Mouse (Mus musculus) cortical plate, adult 2 months (tissue): Measurements from ENCODE around the gene Gys1.

Experiments used
- CTCF ChIP-seq: fragments of 200-500 bp; IDR thresholded peaks from 2 replicates; pipeline ENCODE4 v1.5.1; 2011; ENCODE audit warnings: mild to moderate bottlenecking, control low read depth, low read length; ENCODE audit not compliant: insufficient read depth; ENCODE audit errors: extremely low read depth
- POLR2A ChIP-seq: fragments of 200-500 bp; IDR thresholded peaks from 2 replicates; pipeline ENCODE4 v1.6.1; 2011; ENCODE audit warnings: mild to moderate bottlenecking, low read length, control low read depth; ENCODE audit not compliant: insufficient read depth; ENCODE audit errors: extremely low read depth

DNA sequence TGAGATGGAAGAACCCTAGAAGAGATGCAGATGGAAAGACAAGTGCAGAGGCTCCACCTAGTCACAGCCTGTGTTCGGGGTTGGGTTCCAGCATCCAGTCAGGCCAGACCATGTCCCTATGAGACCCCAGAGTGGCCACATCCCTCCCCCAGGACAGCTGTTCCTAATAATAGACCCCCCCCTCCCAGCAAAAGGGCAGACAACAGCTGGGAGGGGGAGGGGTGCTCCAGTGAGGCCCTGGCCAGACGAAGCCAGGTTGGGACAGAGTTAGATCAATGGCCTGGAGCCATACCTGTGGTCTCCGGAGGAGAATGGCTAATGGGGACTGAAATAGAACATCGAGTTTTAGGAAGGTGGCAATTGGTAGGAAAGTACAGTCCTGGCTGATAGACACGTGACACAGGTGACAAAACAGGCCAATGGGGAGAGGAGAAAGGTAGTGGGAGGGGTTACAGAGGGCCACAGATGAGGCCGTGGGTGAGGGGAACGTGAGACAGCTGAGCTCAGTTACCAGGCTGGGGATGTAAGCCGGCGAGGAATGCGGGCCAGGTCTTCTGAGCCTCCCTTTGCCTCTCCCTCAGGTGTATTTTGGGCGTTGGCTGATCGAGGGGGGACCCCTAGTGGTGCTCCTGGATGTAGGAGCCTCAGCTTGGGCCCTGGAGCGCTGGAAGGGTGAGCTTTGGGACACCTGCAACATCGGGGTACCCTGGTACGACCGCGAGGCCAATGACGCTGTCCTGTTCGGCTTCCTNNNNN lies 3.1 kb downstream of the Gys1 start, which contains the start of gene Ruvbl2:
- TF ChIP-seq POLR2A (peak; percentile 35; the same call in 1 of the 2 replicates), CTCF (0 out of 2 replicates have a peak, but pooled peaks have one; percentile 12)
